Mouse (Mus musculus) right cerebral cortex, postnatal 14 days (tissue): ENCODE results near the gene Smcr8.
A peak's percentile ranks its signal among the peaks of the same experiment; 100 is the strongest.

ENCODE experiments used
- DNase-seq: peaks from one replicate; pipeline ENCODE4 v3.0.0; 2022

Smcr8 gene

DNA sequence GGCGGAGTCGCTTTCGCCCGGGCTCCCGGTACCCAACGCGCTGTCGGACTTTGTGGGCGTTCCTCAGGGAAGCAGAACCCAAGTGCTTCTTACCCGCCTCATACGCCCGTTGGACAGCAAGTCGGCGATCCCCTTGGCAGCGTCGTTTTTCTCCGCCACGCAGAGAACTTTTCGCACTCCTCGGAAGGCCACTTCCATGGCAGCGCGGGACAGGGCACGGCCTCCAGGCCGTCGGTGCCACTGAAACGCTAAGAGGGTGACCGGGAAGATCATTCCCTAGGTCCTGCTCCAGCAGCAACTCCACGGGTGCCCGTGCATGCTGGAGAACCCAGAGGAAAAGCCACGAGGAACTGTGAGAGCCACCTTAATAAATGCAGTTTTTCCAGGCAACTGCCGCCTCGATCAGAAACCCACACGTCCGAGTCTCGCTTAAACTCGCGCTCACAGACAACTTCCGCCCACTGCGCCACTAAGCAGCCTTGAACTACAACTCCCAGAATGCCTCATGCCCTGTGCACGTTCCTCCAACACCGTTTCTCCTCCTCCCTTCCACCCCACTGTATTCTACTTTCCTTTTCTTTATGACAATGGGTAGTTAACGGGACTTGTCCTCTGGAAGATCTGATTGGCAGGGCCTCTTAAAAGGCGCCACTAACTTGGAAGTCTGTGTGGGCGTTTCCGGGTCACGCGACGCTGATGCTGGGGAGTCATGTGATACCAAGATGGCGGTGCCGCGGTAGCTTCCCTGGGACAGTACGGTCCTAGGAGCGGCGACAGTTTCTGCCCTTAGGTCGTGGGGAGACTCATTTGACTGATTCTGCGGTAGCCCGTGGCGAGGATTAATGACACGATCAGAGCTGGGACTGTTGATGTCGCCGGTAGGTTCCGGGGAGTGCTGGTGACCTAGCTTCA lies at the start of gene Smcr8, which contains the start of gene Top3a:
Gene Smcr8, plus strand, starts transcription at position 696 of the 912 bp plus-strand sequence.
Gene Top3a, minus strand, starts transcription at position 537 of the 912 bp plus-strand sequence.
- DNase-seq = peak; percentile 72

DNA sequence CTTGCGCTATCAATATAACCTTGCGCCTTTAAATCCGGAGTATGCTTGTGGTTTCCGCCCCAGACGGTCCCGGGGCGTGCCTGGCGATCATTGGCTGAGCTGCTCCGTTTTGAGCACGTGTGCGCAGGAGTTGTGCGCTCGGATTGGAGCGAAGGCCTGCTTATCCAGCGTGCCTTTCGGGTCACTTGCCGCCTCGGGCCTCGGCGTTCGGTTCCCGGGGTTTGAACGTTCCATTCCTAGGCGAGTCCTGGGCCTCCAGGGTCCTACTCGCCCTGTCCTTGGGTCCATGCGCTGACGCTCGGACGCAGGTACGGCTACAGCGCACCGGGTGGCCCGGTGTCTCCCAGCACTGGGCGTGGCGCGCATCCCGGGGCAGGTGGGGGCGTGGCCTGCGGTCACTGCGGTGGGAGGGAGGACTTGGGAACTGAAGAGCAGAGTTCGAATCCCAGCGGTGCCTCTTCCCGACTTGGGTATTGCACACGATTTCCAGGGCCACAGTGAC lies 49.0 kb upstream of the Smcr8 start, which contains the start of gene Mief2:
Gene Mief2, plus strand, starts transcription at position 139 of the 502 bp plus-strand sequence.
- DNase-seq = peak; percentile 96

GRCm38 (mm10) chr11:60729217-60729641 lies 48.1 kb upstream of the Smcr8 start:
- DNase-seq = no peak

- no peak for DNase-seq
These were observed 47.2 kb upstream of the Smcr8 start for GRCm38 (mm10) chr11:60730169-60730568.

DNA sequence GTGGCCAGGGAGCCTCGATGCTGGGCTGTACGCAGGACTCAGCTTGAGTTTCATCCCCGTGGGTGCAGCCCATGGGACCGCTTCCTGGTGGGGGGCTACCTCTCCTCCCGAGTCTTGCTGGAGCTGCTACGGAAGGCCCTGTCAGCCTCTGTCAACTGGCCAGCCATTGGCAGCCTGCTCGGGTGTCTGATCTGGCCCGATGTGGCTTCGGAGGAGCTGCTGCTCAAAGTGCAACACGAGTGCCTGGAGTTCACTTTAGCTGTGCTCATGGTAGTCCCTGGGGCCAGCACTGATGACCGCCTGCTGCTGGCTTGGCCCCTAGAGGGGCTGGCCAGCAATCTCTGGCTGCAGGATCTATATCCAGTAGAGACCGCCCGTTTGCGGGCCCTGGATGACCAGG lies 46.1 kb upstream of the Smcr8 start:
- no peak for DNase-seq

DNA sequence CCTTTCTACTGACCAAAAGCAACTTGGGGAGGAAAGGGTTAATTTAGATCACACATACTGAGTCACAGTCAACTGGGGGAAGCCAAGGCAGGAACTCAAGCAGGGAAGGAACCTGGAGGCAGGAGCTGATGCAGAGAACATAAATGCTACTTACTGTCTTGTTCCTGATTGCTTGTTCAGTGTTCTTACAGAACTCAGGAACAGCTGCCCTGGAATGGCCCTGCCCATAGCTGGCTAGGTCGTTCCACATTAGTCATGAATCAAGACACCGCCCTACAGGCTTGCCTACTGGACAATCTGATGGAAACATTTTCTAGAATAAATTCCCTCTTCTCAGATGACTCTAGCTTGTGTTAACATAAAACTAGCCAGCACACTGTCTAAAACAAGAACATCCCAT lies 43.1 kb upstream of the Smcr8 start:
- no peak for DNase-seq

GRCm38 (mm10) chr11:60735191-60735590 lies 42.1 kb upstream of the Smcr8 start:
- DNase-seq = no peak

DNA sequence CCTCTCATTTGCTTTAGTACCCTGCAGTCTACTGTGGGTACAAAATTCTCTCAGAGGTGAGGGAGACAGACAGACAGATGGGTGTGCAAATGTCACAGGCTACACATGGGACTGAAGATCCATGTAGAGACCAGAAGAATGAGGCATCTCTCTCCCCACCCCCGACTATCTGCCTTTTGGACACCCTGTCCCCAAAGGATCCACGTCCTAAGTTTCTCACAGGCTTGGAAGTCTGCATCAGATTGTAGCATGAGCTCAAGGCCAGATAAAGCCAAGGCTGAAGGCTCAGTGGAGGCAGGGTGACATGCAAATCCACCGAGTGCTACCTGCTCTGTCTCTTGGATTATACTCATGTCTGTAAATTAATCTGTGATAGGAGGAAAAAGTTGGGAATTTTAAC lies 40.8 kb upstream of the Smcr8 start:
- no peak for DNase-seq

DNA sequence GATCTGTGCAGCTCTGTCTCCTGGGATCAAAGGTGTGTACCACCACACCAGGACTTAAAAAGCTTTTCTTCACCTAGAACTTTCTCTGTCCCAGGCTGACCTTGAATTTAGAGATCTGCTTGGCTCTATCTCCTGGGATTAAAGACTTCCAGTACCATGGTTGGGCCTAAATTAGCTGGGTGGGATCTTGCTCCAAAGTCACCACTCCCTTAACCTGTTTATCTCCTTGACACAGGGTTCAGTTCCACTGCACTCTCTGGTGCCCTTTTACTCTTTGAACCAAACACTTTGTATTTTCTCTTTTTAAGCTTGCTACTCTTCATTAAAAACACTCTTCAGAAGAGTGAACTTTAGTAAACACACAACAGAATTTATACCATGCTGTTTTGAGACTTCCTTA lies 39.9 kb upstream of the Smcr8 start:
- no peak for DNase-seq

DNA sequence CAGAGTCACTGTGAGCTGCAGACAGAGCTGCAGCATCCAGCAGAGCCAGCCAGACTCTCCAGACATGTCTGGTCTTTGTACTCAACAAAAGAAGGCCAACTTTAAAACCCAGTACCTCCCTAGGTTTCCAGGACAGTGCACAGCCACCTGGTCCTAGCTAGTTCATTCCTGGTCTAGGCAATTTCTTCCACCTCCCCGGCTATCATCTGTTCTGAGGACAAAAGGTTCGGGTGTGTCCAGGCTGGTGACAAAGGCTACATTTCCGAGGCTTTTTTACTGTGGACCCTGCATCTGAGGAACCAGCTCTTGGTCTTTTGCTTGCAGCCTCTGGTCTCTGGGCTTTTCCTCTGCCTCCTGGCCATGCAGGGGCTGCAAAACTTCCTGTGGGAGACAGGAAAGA lies 37.0 kb upstream of the Smcr8 start:
- no peak for DNase-seq

DNA sequence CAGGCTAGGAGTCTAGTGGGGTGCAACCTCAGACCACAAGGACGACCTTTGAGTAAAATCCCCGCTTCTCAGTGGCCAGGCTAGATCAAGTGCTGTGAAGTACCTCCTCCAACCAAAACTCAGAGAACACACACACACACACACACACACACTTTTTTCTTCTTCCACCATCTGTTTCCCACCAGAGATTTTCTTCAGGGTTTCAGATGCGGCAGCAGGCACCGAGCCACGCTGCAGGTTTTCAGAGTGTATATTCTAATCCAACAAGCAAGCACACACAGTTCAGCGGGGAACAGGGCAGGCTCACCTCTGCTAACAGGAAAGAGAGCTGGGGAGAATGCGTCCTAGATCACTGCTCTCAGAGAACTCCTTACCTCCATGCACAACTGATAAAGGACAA lies 21.8 kb upstream of the Smcr8 start:
- DNase-seq = peak; percentile 23

GRCm38 (mm10) chr11:60761681-60762080 lies 15.6 kb upstream of the Smcr8 start:
- no peak for DNase-seq

DNA sequence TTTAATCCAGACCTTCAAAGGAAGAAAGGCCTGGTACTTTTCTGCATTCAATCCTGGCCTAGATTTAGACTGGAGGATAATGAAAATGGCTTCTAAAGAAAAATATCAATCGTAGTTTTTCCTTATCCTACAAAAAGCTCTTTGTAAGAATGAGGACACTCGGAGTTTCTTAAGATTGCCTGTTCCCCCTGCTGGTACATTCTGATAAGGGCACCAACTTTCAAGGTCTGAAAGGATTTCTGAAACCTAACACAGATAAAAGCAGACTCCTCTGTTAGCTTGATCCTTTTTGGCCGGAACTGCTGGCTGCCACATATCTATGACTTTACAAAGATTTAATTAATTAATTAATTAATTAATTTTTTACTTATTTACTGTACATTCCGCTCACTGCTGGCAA lies 10.4 kb upstream of the Smcr8 start:
- no peak for DNase-seq

- no peak for DNase-seq
These were observed 8.0 kb upstream of the Smcr8 start for GRCm38 (mm10) chr11:60769322-60769721.

GRCm38 (mm10) chr11:60770776-60771175 lies 6.5 kb upstream of the Smcr8 start:
- DNase-seq = no peak

DNA sequence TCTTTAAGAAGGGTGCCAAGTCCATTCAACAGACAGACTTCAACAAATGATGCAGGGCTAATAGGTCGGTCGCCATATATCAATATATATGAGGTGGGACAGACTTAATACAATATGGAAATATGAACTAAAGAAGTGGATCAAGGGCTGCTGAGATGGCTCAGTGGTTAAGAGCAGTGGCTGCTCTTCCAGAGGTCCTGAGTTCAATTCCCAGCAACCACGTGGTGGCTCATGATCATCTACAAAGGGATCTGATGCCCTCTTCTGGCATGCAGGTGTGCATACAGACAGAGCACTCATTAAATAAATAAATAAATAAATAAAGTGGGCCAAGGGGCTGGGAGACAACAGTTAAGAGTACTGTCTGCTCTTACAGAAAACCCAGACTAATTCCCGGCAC lies 5.2 kb upstream of the Smcr8 start:
- no peak for DNase-seq

DNA sequence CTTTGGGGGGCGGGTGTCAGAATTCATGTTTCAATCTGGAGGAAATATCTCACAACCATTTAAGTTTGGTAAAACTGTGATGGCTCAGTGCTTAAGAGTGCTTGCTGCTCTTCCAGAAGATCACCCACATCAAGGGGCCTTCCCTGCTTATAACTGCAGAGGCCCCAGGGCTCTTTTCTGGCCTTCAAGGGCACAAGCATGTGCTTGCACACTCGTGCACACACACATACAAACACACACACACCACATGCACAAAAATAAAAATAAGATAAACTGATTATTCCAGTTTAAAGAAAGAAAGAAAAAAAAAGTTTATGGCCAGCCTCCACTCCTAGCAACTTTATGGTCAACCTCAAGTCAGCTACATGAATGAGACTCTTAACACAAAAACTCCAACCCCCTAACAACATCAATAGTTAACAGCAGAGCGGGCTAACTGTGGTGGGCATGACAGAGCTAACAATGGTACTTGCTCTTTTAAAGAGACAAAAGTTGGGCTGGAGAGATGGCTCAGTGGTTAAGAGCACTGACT lies 3.1 kb upstream of the Smcr8 start:
- DNase-seq = no peak

- DNase-seq = no peak
These were observed 2.5 kb upstream of the Smcr8 start for GRCm38 (mm10) chr11:60774841-60775240.

DNA sequence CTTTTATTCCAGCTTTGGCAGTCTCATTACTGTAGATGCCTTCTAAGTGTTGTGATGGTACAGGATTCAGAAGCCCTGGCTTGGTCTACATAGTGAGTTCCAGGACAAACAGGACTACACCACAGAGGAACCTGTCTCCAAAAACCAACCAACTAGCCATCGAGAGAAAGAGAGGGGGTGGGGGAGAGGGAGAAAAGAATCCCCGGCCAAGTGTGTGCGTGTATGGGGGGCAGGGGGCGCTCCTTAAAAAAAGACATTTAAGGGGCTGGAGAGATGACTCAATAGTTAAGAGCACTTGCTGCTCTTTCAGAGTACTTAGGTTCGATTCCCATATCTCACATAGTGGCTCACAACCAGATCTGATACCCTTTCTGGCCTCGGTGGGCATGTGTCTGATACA lies 1.7 kb upstream of the Smcr8 start:
- no peak for DNase-seq

GRCm38 (mm10) chr11:60776107-60776828 lies 1.1 kb upstream of the Smcr8 start:
- no peak for DNase-seq

GRCm38 (mm10) chr11:60777801-60778370 lies 562 bp downstream of the Smcr8 start:
- no peak for DNase-seq

- DNase-seq = no peak
These were observed 2.4 kb downstream of the Smcr8 start for GRCm38 (mm10) chr11:60779673-60780189.
